Mouse (Mus musculus): ENCODE measurements around the gene Grip2. TPM values are rescaled to one million over a fixed set of nuclear protein-coding genes. Genes with fewer than 3 reads are reported as not detected.

The Grip2 gene
- total RNA-seq (2023) = 1.6 to 2.6 TPM (median 2.1 TPM) in 4 replicates

DNA sequence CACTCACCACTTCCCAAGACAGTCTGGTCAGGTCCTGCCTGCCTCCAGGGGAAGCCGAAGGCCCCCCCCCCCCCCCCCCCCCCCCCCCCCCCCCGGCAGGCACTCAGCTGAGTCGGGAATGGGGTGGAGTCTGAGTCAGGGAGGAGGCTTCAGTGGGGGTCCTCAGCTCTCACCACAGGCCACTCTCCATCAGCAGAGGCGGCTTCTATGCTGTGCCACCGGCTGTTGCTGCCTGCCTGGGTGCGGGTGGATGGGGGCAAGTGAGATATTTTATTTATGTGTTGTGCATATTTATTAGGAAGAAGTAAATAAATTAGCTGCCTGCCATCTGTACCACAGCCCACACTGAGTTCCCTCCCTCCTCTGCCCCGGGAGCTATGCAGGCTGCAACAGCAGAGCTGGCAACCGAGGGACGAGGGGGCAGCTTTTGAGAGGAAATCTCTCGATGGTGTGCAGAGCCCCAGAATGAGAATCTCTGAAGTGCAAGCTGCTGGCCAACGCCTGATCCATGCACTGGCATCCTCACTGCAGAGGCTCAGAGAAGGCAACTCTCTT is at the start of gene Grip2:
Gene Grip2 (minus strand): TSS at position 235 of the 555 bp plus-strand sequence.

Other genes starting within 250 kb of the Grip2 start
- 108 to 112 TPM (median 109 TPM) in 4 replicates for gene Slc6a6, start 143.2 kb downstream of the Grip2 start, total RNA-seq (2023)
- 38.4 to 51.2 TPM (median 48.5 TPM) in 4 replicates for gene Ccdc174, start 50.8 kb upstream of the Grip2 start, total RNA-seq (2023)
- 3.3 to 5.4 TPM (median 3.6 TPM) in 4 replicates for gene 4930590J08Rik, start 75.6 kb upstream of the Grip2 start, total RNA-seq (2023)
- gene Fgd5, start 151.6 kb upstream of the Grip2 start, total RNA-seq (2023) = not detected in 4 replicates